Mouse (Mus musculus) hindbrain, embryonic 15.5 days (tissue): Measurements from ENCODE around the gene Itga3. TPM values are rescaled to one million over a fixed set of nuclear protein-coding genes. Genes with fewer than 3 reads are reported as not detected.

ENCODE experiments used
- ATAC-seq: fragments of 200-750 bp; cut with Nextera tagmentation; 2 replicates; pipeline ENCODE4 v1.8.0; 2017; ENCODE audit warnings: low read depth, moderate number of reproducible peaks, moderate TSS enrichment; ENCODE audit not compliant: low FRiP score
- H3K27ac ChIP-seq: fragments of 300-500 bp; sonication (generic); replicated peaks from 2 replicates; pipeline ENCODE4 v1.5.1; 2015; ENCODE audit warnings: mild to moderate bottlenecking, inconsistent platforms
- H3K27me3 ChIP-seq: fragments of 300-500 bp; sonication (generic); 2 replicates; pipeline ENCODE4 v1.6.1; 2015; ENCODE audit warnings: control low read depth, inconsistent platforms
- H3K36me3 ChIP-seq: fragments of 300-500 bp; sonication (generic); 2 replicates; pipeline ENCODE4 v1.6.1; 2015; ENCODE audit warnings: control low read depth, inconsistent platforms
- H3K4me1 ChIP-seq: fragments of 300-500 bp; sonication (generic); replicated peaks from 2 replicates; pipeline ENCODE4 v1.6.1; 2015; ENCODE audit warnings: control low read depth, inconsistent platforms
- H3K4me2 ChIP-seq: fragments of 300-500 bp; sonication (generic); 2 replicates; pipeline ENCODE4 v1.6.1; 2015; ENCODE audit warnings: moderate library complexity, mild to moderate bottlenecking, inconsistent platforms
- H3K4me3 ChIP-seq: fragments of 300-500 bp; sonication (generic); 2 replicates; pipeline ENCODE4 v1.5.1; 2015; ENCODE audit warnings: mild to moderate bottlenecking, inconsistent platforms
- H3K9ac ChIP-seq: fragments of 300-500 bp; sonication (generic); 2 replicates; pipeline ENCODE4 v1.6.1; 2015; ENCODE audit warnings: inconsistent platforms
- H3K9me3 ChIP-seq: fragments of 300-500 bp; sonication (generic); 2 replicates; pipeline ENCODE4 v1.6.1; 2016; ENCODE audit warnings: control low read depth, inconsistent platforms
- WGBS: fragments of 180-500 bp; shearing (Covaris S2); methylation state at CpG from one replicate; pipeline ENCODE4 v1.1.7; 2015; 5-methylcytosine and 5-hydroxymethylcytosine counted together
- polyA plus RNA-seq: library from polyadenylated mRNA; unstranded; fragments of >200 nt; fragmentation: Nextera tagmentation; extraction: Ambion mirVana; gene quantifications from 2 replicates; pipeline ENCODE4 v1.2.1, GENCODE M21; 2015

Itga3 gene
- polyA plus RNA-seq, 1 experiment from 2014 or later, result 17.9 TPM

DNA sequence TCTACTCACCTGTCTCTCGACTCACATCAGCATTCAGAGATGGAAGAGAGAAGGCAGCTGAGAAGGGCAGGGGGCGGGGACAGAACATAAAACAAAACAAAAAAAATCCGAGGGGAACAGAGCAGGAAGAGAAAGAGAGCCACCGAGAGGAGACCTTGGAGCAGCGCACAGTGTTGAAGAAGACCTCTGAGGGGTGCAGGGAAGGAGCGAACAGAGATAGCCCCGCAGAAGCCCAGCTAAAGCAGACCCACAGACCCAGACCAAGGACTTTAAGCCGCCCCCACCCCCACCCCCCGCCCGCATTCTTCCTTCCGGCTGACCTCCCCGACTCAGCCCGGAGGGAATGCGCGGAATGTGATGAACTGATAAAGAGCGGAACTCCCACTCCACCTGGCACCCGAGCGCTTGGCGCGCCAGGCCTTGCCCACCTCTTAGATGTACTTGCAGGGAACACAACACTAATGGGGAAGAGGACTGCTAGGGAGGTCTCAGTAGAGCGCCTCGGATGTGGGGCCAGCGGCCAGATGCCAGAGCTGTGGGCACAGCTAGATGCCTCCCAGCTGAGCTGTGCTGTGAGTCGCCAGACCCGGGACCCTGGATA lies 28.8 kb upstream of the Itga3 start:
- ATAC-seq, result 0 out of 2 replicates have a peak, but pooled peaks have one; percentile 33
- peaks cover 14% of the 10 kb centered on the region for H3K4me1 ChIP-seq
- no peaks in the 10 kb centered on the region for H3K36me3 ChIP-seq
- no peak overlapping the region for H3K9ac ChIP-seq
- WGBS, result 4% methylated on average over 25 of the region's 25 CpGs
- no peaks in the 10 kb centered on the region for H3K9me3 ChIP-seq
- no peak overlapping the region for H3K27ac ChIP-seq
- H3K27me3 ChIP-seq, result no peaks in the 10 kb centered on the region
- H3K4me3 ChIP-seq, result 0 out of 2 replicates have a peak overlapping the region, but pooled peaks have one; percentile 9
- peak overlapping the region; percentile 44 for H3K4me2 ChIP-seq

DNA sequence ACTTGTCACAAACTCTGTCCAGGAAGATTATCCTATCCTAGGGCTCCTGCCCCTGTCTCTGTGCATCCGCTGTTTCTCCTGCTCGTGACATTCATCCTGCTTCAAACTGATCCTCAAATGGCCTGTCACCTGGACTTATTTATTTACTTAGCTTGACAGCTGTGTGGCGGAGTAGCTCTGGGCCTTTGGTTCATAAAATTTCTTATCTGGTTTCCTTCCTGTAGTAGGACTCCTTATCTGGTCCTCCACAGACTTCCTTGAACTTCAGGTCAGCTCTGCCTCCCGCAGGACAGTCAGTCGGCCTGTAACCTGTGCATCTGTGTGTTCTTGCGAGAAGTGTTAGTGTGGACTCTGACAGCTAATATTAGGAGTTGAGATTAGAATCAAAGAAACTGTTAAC lies 27.7 kb upstream of the Itga3 start:
- Histone ChIP-seq H3K4me1 (peaks cover 14% of the 10 kb centered on the region), H3K9ac (no peak overlapping the region)

DNA sequence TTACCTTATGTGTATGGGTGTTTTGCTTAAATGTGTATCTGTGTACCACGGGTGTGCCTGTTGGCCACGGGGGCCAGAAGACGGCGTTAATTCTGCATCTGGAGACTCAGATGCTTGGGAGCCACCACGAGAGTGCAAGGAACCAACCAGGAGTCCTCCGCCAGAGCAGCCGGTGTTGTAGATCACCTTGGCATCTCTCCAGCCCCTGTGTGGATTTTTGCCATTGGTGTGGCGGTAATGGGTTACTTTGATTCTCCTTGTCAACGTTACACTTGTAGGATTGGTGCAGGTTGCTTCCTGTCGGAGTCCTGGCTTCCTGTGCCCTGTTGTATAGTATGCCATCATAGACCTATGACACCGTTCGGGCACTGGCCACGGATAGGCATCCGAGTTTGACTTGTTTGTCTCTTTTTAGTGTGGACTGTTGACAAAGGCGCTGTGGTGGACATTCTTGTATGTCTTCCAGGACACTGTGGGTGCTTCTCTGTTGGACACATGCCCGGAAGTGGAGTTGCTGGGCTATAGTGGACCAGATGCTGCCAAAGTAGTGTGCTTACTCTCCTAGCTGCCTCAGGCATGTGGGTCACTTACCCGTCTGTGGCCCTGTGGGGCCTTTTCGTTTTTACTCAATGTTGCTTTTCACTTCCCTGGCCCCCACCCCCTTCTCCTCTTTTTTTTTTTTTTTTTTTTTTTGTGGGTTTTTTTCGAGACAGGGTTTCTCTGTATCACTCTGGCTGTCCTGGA lies 25.7 kb upstream of the Itga3 start:
- Histone ChIP-seq H3K27ac (no peak overlapping the region), H3K27me3 (no peaks in the 10 kb centered on the region), H3K4me1 (peaks cover 14% of the 10 kb centered on the region), H3K4me3 (no peak overlapping the region), H3K4me2 (no peak overlapping the region), H3K9me3 (no peaks in the 10 kb centered on the region), H3K9ac (no peak overlapping the region), H3K36me3 (no peaks in the 10 kb centered on the region)
- 86% methylated on average over 19 of the region's 19 CpGs for WGBS
- no peak for ATAC-seq

More for the DNA sequence above, 27.7 kb upstream of the Itga3 start:
- no peaks in the 10 kb centered on the region for H3K36me3 ChIP-seq
- no peak overlapping the region for H3K4me3 ChIP-seq
- H3K9me3 ChIP-seq, result no peaks in the 10 kb centered on the region
- WGBS, result 80% methylated on average over 6 of the region's 6 CpGs
- H3K27ac ChIP-seq, result no peak overlapping the region
- no peak for ATAC-seq
- no peaks in the 10 kb centered on the region for H3K27me3 ChIP-seq
- no peak overlapping the region for H3K4me2 ChIP-seq

DNA sequence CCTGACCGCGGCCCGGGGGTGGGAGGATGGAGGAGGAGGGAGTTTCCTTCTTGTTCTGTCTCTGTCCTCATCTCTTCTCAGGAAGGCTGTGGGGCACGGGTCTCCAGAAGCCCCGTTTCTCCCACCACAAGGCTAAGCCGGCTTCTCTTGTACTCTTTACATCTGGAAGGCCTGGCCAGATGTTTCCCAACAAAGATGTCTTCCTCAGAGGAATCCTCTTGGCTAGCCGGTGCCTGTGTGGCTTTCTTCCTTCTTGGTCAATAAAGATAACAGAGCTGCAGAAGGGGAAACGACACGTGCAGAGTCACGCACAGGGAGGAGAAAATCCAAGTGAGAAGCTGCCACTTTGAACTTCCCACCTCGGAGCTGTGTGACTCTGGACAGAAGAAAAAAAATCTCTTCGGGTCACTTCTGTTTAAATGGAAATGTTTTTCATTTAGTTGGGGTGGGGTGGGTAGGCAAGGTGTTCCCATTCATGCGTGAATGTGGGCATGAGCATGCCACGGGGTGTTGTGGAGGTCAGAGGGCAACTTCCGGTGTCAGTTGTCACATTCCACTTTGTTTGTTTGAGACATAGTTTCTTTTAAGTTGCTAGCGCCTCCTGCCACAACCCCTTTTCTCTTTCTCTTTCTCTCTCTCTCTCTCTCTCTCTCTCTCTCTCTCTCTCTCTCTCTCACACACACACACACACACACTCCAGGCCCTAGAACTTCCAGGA lies 24.6 kb upstream of the Itga3 start:
- peaks cover 13% of the 10 kb centered on the region for H3K4me1 ChIP-seq
- H3K4me3 ChIP-seq, result no peak overlapping the region
- no peak for ATAC-seq
- H3K27ac ChIP-seq, result no peak overlapping the region
- H3K36me3 ChIP-seq, result no peaks in the 10 kb centered on the region
- 20% methylated on average over 16 of the region's 16 CpGs for WGBS
- H3K9me3 ChIP-seq, result no peaks in the 10 kb centered on the region
- no peaks in the 10 kb centered on the region for H3K27me3 ChIP-seq
- H3K9ac ChIP-seq, result no peak overlapping the region
- H3K4me2 ChIP-seq, result no peak overlapping the region

DNA sequence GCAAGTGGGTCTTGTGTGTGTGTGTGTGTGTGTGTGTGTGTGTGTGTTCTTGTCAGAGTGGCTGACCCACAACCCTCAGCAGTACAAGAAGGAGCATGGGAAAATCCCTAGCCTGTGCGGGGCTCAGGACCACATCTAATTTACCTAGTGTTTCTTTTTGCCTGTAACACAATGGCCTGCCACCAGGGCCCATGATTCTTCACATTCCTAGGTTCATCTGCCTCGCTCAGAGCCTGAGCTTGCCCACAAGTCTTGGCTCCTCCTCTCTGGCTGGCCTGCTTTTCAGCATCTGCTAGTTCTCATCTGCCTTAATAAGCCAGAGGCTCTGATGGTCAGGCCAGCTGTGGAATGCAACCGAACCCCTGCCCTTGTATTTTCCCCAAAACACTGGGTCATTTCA lies 23.8 kb upstream of the Itga3 start:
- WGBS, result 26% methylated on average over 3 of the region's 3 CpGs

DNA sequence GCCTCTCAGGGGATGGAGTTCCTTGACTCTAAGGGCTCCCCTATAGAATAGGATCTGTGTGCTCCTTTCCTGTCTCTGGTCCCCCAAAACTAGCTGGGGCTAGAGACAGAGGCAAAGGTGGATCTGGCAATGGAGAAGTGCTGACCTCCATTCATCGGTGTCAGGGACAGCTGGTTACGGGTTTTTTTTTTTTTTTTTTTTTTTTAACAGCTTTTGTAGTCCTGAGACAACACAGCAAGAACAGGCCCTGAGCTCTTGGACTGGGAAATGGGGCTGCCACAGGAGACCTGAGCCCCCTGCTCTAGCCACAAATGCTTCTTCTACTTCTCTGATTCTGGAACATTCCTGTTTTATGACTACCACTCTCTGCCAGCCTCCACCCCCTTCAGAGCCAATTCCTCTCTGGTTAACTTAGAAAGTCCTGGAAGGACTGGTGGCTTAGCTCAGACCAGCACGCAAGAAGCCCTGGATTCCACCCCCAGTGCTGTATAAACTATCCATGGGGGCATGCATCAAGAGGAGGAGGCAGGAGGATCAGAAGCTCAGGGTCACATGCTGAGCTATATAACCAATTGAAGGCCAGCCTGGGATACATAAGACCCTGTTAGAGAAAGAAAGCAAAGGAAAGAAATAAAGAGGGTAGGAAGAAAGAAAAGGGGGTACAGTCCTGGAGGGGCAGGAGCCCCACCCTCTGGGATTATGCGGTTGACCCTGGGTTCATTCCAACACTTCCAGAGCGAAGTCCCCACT lies 21.9 kb upstream of the Itga3 start:
- Histone ChIP-seq H3K4me2 (no peak overlapping the region), H3K9ac (no peak overlapping the region), H3K36me3 (no peaks in the 10 kb centered on the region), H3K4me3 (no peak overlapping the region), H3K4me1 (peaks cover 4% of the 10 kb centered on the region; the same call in 1 of the 2 replicates), H3K27ac (no peak overlapping the region), H3K9me3 (no peaks in the 10 kb centered on the region), H3K27me3 (no peaks in the 10 kb centered on the region)
- ATAC-seq, result no peak
- 72% methylated on average over 5 of the region's 5 CpGs for WGBS

More for the DNA sequence above, 23.8 kb upstream of the Itga3 start:
- Histone ChIP-seq H3K9ac (no peak overlapping the region), H3K9me3 (no peaks in the 10 kb centered on the region), H3K4me2 (no peak overlapping the region), H3K4me3 (no peak overlapping the region), H3K4me1 (peaks cover 8% of the 10 kb centered on the region), H3K27ac (no peak overlapping the region), H3K36me3 (no peaks in the 10 kb centered on the region), H3K27me3 (no peaks in the 10 kb centered on the region)
- no peak for ATAC-seq

DNA sequence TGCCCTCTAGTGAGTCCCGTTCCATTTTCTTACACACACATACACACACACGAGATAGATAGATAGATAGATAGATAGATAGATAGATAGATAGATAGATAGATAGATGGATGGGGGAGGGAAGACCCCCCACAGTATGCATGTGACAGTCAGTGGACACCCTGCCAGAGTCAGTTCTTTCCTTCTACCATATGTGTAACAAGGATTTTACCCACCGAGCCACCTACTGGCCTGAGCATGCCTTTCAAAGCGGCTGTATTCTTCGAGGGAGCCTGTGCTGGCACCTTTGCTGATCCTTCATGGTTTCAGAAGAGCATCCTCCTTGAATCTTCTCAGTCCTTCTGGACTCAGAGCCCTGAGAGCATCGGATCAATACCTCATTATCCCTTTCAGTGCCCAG lies 21.3 kb upstream of the Itga3 start:
- no peak overlapping the region for H3K9ac ChIP-seq
- no peaks in the 10 kb centered on the region for H3K36me3 ChIP-seq
- H3K9me3 ChIP-seq, result no peaks in the 10 kb centered on the region
- WGBS, result 66% methylated on average over 6 of the region's 6 CpGs
- peaks cover 4% of the 10 kb centered on the region; the same call in 1 of the 2 replicates for H3K4me1 ChIP-seq
- H3K27me3 ChIP-seq, result no peaks in the 10 kb centered on the region
- H3K4me3 ChIP-seq, result no peak overlapping the region
- no peak overlapping the region for H3K27ac ChIP-seq
- no peak overlapping the region for H3K4me2 ChIP-seq
- no peak for ATAC-seq

DNA sequence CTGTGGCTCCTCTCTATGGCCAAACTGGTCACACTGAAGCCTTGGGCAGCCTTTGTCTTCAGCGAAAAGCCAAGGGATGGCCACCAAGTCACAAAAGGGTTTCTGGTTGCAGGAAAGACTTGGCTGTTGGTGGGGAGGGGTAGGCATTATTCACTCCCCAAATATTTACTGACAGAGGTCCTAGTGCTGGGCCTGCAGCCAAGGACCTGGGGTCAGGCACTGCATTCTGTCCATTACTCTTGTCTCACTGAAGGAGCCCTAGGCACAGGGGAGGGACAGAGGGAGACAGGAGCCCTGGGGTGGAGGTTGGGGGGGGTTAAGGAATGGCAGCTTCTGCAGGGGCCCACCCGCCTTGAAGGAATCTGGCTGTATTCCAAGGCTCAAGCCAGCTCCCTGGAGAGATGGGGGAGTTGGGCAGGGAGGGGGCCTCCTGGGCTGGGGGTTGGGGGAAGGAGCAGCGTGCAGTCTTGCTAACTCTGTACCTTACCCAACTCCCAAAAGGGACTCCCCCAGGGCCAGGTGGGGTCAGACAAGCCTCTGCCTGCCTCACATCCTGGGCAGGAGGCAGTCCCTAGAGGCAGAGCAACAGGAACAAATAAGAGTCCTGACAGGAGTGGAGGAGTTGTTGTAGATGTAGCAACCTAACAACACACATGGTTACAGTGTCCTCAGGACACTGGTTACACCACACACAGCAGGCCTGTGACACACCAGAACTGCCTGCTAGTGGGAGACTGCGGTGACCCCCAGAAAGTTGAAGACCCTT lies 20.2 kb upstream of the Itga3 start:
- Histone ChIP-seq H3K9me3 (no peaks in the 10 kb centered on the region), H3K27ac (no peak overlapping the region), H3K4me3 (no peak overlapping the region), H3K9ac (no peak overlapping the region), H3K27me3 (no peaks in the 10 kb centered on the region), H3K4me2 (no peak overlapping the region), H3K36me3 (no peaks in the 10 kb centered on the region), H3K4me1 (peaks cover 4% of the 10 kb centered on the region; the same call in 1 of the 2 replicates)
- peak; percentile 56; the same call in 1 of the 2 replicates for ATAC-seq
- 48% methylated on average over 4 of the region's 4 CpGs for WGBS

DNA sequence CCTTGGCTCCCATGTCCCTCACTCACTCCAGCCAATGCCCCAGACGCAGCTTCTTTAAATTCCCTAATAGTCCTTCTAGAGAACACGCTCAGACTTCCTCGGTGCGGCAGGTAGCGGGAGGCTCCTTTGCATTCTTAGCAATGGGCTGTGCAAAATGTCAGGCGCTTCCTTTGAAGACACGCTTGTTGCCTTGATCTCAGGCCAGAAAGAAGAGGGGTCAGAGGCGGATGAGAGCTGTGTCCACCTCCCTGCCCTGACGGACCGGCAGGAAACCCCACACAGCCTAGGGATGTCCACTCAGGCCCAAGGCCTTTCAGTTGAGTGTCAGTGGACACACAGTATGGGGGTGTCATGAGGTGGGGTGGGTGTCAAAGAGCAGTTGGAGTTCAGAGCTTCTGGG lies 19.0 kb upstream of the Itga3 start:
- ATAC-seq, result no peak
- Histone ChIP-seq H3K4me2 (no peak overlapping the region), H3K27me3 (no peaks in the 10 kb centered on the region), H3K27ac (no peak overlapping the region), H3K36me3 (no peaks in the 10 kb centered on the region), H3K9me3 (no peaks in the 10 kb centered on the region), H3K4me3 (no peak overlapping the region), H3K9ac (no peak overlapping the region), H3K4me1 (peaks cover 4% of the 10 kb centered on the region; the same call in 1 of the 2 replicates)
- WGBS, result 78% methylated on average over 10 of the region's 10 CpGs

DNA sequence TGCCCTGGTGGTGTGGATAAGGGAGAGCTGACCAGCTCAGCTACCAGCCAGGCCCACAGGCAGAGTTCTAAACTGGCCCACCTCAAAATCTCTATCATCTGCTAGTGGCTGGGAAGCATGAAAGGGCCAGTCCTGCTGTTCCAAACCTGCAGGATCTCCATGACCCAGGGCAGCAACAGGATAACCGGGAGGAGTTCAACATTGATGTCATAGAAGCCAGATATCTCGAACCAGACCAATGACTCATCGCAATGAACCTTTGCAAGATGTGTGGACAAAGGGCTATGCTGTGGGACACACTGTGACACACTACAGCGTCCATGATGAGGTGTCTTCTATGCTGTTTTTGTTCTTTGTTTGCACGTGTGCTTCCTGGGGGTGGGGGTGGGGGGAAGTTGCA lies 16.5 kb upstream of the Itga3 start:
- H3K9ac ChIP-seq, result no peak overlapping the region
- no peak overlapping the region for H3K4me2 ChIP-seq
- H3K27me3 ChIP-seq, result no peaks in the 10 kb centered on the region
- H3K4me1 ChIP-seq, result peaks cover 4% of the 10 kb centered on the region; the same call in 1 of the 2 replicates
- ATAC-seq, result no peak
- no peaks in the 10 kb centered on the region for H3K36me3 ChIP-seq
- 82% methylated on average over 5 of the region's 5 CpGs for WGBS
- no peaks in the 10 kb centered on the region for H3K9me3 ChIP-seq
- no peak overlapping the region for H3K4me3 ChIP-seq
- H3K27ac ChIP-seq, result no peak overlapping the region
